Mouse (Mus musculus): Measurements from ENCODE around the gene Timp2. TPM values are rescaled to one million over a fixed set of nuclear protein-coding genes. Genes with fewer than 3 reads are reported as not detected.
A peak's percentile ranks its signal among the peaks of the same experiment; 100 is the strongest.

Gene Timp2
- polyA plus RNA-seq, 1 experiment = 967 TPM

GRCm38 (mm10) chr11:118289037-118289511, 66.5 kb downstream of the Timp2 start:
- H3K27ac ChIP-seq (ENCODE audit: insufficient read depth, low read length) = peak overlapping the region; percentile 59
- 0 out of 2 replicates have a peak, but pooled peaks have one; percentile 17 for TF ChIP-seq POLR2A (IDR thresholded peaks at IDR 0.05; ENCODE audit: low read depth, low read length)
- no peak for TF ChIP-seq CTCF (IDR thresholded peaks at IDR 0.05; ENCODE audit: borderline replicate concordance, insufficient read depth, low read length)

GRCm38 (mm10) chr11:118287573-118287972, 68.0 kb downstream of the Timp2 start:
- Histone ChIP-seq H3K4me3 (ENCODE audit: insufficient read depth, low read length) (no peak overlapping the region), H3K27ac (ENCODE audit: insufficient read depth, low read length) (no peak overlapping the region), H3K4me1 (ENCODE audit: control insufficient read depth, insufficient read depth, low read length) (0 out of 2 replicates have a peak, but pooled peaks cover 2% of the 10 kb centered on the region)
- no peak for TF ChIP-seq CTCF (IDR thresholded peaks at IDR 0.05; ENCODE audit: borderline replicate concordance, insufficient read depth, low read length)
- TF ChIP-seq POLR2A (IDR thresholded peaks at IDR 0.05; ENCODE audit: low read depth, low read length) = no peak

More at GRCm38 (mm10) chr11:118289037-118289511, 66.5 kb downstream of the Timp2 start:
- Histone ChIP-seq H3K4me3 (ENCODE audit: insufficient read depth, low read length) (peak overlapping the region; percentile 89), H3K4me1 (ENCODE audit: control insufficient read depth, insufficient read depth, low read length) (0 out of 2 replicates have a peak, but pooled peaks cover 2% of the 10 kb centered on the region)

GRCm38 (mm10) chr11:118286434-118286833, 69.1 kb downstream of the Timp2 start:
- 0 out of 2 replicates have a peak, but pooled peaks cover 2% of the 10 kb centered on the region for H3K4me1 ChIP-seq (ENCODE audit: control insufficient read depth, insufficient read depth, low read length)
- TF ChIP-seq POLR2A (IDR thresholded peaks at IDR 0.05; ENCODE audit: low read depth, low read length) (no peak), CTCF (IDR thresholded peaks at IDR 0.05; ENCODE audit: borderline replicate concordance, insufficient read depth, low read length) (no peak)
- no peak overlapping the region for H3K27ac ChIP-seq (ENCODE audit: insufficient read depth, low read length)
- H3K4me3 ChIP-seq (ENCODE audit: insufficient read depth, low read length) = no peak overlapping the region

GRCm38 (mm10) chr11:118285791-118286190, 69.7 kb downstream of the Timp2 start:
- Histone ChIP-seq H3K27ac (ENCODE audit: insufficient read depth, low read length) (no peak overlapping the region), H3K4me1 (ENCODE audit: control insufficient read depth, insufficient read depth, low read length) (0 out of 2 replicates have a peak, but pooled peaks cover 2% of the 10 kb centered on the region), H3K4me3 (ENCODE audit: insufficient read depth, low read length) (no peak overlapping the region)
- TF ChIP-seq POLR2A (IDR thresholded peaks at IDR 0.05; ENCODE audit: low read depth, low read length) = no peak
- no peak for TF ChIP-seq CTCF (IDR thresholded peaks at IDR 0.05; ENCODE audit: borderline replicate concordance, insufficient read depth, low read length)

- Histone ChIP-seq H3K27ac (ENCODE audit: insufficient read depth, low read length) (no peak overlapping the region), H3K4me3 (ENCODE audit: insufficient read depth, low read length) (no peak overlapping the region), H3K4me1 (ENCODE audit: control insufficient read depth, insufficient read depth, low read length) (no peaks in the 10 kb centered on the region)
- no peak for TF ChIP-seq CTCF (IDR thresholded peaks at IDR 0.05; ENCODE audit: borderline replicate concordance, insufficient read depth, low read length)
- TF ChIP-seq POLR2A (IDR thresholded peaks at IDR 0.05; ENCODE audit: low read depth, low read length) = no peak
These were observed 75.3 kb downstream of the Timp2 start for GRCm38 (mm10) chr11:118280218-118280617.

- TF ChIP-seq CTCF (IDR thresholded peaks at IDR 0.05; ENCODE audit: borderline replicate concordance, insufficient read depth, low read length) (no peak), POLR2A (IDR thresholded peaks at IDR 0.05; ENCODE audit: low read depth, low read length) (no peak)
- Histone ChIP-seq H3K4me1 (ENCODE audit: control insufficient read depth, insufficient read depth, low read length) (no peaks in the 10 kb centered on the region), H3K27ac (ENCODE audit: insufficient read depth, low read length) (no peak overlapping the region), H3K4me3 (ENCODE audit: insufficient read depth, low read length) (no peak overlapping the region)
These were observed 79.2 kb downstream of the Timp2 start for GRCm38 (mm10) chr11:118276328-118276727.

- H3K4me1 ChIP-seq (ENCODE audit: control insufficient read depth, insufficient read depth, low read length) = no peaks in the 10 kb centered on the region
- H3K27ac ChIP-seq (ENCODE audit: insufficient read depth, low read length) = no peak overlapping the region
- TF ChIP-seq CTCF (IDR thresholded peaks at IDR 0.05; ENCODE audit: borderline replicate concordance, insufficient read depth, low read length) = no peak
- no peak for TF ChIP-seq POLR2A (IDR thresholded peaks at IDR 0.05; ENCODE audit: low read depth, low read length)
- H3K4me3 ChIP-seq (ENCODE audit: insufficient read depth, low read length) = no peak overlapping the region
These were observed 80.4 kb downstream of the Timp2 start for GRCm38 (mm10) chr11:118275092-118275491.

GRCm38 (mm10) chr11:118269827-118270226, 85.7 kb downstream of the Timp2 start:
- Histone ChIP-seq H3K4me3 (ENCODE audit: insufficient read depth, low read length) (no peak overlapping the region), H3K27ac (ENCODE audit: insufficient read depth, low read length) (no peak overlapping the region), H3K4me1 (ENCODE audit: control insufficient read depth, insufficient read depth, low read length) (no peaks in the 10 kb centered on the region)
- TF ChIP-seq POLR2A (IDR thresholded peaks at IDR 0.05; ENCODE audit: low read depth, low read length) (no peak), CTCF (IDR thresholded peaks at IDR 0.05; ENCODE audit: borderline replicate concordance, insufficient read depth, low read length) (no peak)

- H3K4me3 ChIP-seq (ENCODE audit: insufficient read depth, low read length) = no peak overlapping the region
- H3K4me1 ChIP-seq (ENCODE audit: control insufficient read depth, insufficient read depth, low read length) = no peaks in the 10 kb centered on the region
- no peak for TF ChIP-seq POLR2A (IDR thresholded peaks at IDR 0.05; ENCODE audit: low read depth, low read length)
- TF ChIP-seq CTCF (IDR thresholded peaks at IDR 0.05; ENCODE audit: borderline replicate concordance, insufficient read depth, low read length) = peak; percentile 9; the same call in 1 of the 2 replicates
- no peak overlapping the region for H3K27ac ChIP-seq (ENCODE audit: insufficient read depth, low read length)
These were observed 88.9 kb downstream of the Timp2 start for GRCm38 (mm10) chr11:118266666-118267046.

GRCm38 (mm10) chr11:118266044-118266665, 89.4 kb downstream of the Timp2 start:
- Histone ChIP-seq H3K4me3 (ENCODE audit: insufficient read depth, low read length) (no peak overlapping the region), H3K4me1 (ENCODE audit: control insufficient read depth, insufficient read depth, low read length) (no peaks in the 10 kb centered on the region), H3K27ac (ENCODE audit: insufficient read depth, low read length) (no peak overlapping the region)
- TF ChIP-seq CTCF (IDR thresholded peaks at IDR 0.05; ENCODE audit: borderline replicate concordance, insufficient read depth, low read length) (no peak), POLR2A (IDR thresholded peaks at IDR 0.05; ENCODE audit: low read depth, low read length) (no peak)

Data from embryonic fibroblast, embryonic 13.5 days (primary cell).